Mouse (Mus musculus) adrenal gland, postnatal 4 days (tissue): ENCODE measurements around the gene Pex13. TPM values are rescaled to one million over a fixed set of nuclear protein-coding genes. Genes with fewer than 3 reads are reported as not detected.

ENCODE experiments used
- DNase-seq, 2 experiments: peaks; one replicate each; pipeline ENCODE4 v3.0.0; 2021 to 2022; ENCODE audit warnings: low spot score in 2 of 2, mixed read lengths in 2 of 2
- long read RNA-seq, 2 experiments: library from polyadenylated mRNA; stranded (forward); transcript quantifications; one replicate each; pipeline ENCODE4 v2.0.0; 2021
- total RNA-seq, 2 experiments: library from RNA; stranded (reverse); gene quantifications; 2 replicates each; pipeline ENCODE4 v1.2.3; 2021

Gene Pex13
- 10 to 100 TPM; 46.0 to 60.7 TPM for total RNA-seq
- long read RNA-seq, experiment 1, full-length matches to known transcripts: 43 of 45 reads
- long read RNA-seq, experiment 1, partial matches to known transcripts: 1 of 45 reads
- long read RNA-seq, experiment 1, other reads (novel, unspliced or antisense): 1 of 45 reads
- long read RNA-seq, experiment 2, full-length matches to known transcripts: 113 of 125 reads
- long read RNA-seq, experiment 2, partial matches to known transcripts: 3 of 125 reads
- long read RNA-seq, experiment 2, other reads (novel, unspliced or antisense): 9 of 125 reads

- peak; percentile 83 to 86 for DNase-seq
Observed at GRCm38 (mm10) chr11:23665798-23666501, at the start of gene Pex13. Gene Pex13 (minus strand): TSS chr11:23665959.

DNA sequence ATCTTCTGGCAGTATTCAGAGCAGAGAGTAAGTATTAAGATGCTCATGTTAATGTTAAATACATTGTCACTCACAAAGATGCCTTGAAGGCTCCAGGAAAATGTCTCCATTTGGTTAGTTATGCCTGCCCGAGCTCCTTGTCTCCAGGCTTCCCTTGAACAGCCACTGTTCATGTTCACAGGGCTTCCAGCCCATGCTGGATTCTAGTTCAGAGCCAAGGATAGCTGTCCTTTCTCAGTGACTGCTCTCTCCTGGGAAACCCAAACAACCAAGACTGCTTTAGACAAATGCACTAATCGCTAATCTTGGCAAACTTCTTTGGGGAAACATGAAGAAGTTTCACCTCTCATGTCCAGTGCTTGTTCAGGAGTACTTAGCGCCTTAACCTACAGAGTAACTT, 46.5 kb upstream of the Pex13 start:
- no peak for DNase-seq

DNA sequence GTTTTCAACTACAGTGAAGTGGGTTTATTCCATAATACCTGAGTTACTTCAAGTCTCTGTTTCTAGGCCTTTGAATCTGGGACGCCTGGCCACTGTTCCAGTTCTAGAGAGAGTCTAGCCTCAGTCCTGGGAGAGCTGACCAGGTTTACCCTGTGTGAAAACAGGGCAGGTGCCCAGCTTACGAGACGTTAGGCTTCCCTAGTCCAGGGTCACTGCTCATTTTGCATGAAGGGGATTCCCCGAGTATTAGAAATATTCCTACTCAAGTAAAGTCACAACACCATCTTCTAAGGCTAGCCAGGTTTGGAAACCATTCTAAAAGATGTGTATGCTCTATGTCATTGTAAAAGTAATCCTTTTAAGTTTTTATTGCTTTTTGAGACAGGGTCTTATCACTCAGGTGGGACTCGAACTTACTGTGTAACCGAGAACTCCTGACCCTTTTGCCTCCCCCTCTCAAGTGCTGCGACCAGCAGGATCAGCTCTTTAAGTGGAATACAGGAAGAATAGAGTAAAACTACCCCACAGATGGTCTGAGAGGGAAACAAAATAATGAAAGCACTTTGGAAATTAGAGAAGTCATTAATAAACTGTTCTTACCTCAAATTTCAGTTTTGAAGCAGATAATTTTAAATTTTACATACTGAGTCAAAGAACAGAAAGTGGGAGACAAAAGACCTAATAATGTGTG, 39.0 kb upstream of the Pex13 start:
- DNase-seq: no peak

DNA sequence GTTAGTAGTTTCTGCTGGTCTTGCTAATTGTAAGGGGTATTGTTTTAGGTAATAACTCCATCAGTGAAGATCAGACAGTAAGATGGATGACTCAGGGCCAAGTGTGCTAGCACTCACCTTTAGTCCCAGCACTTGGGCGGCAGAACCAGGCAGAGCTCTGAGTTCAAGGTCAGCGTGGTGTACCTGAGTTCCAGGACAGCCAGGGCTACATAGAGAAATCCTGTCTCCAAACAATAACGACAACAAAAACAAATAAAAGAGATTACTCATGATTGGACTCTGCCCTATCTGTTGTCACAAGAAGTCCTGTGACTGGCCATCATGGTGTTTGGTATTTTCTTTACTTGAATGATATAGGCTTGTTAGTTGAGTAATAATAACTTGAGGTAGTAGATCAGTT, 36.1 kb upstream of the Pex13 start:
- no peak for DNase-seq

GRCm38 (mm10) chr11:23699414-23700095, 33.8 kb upstream of the Pex13 start:
- DNase-seq: no peak

DNA sequence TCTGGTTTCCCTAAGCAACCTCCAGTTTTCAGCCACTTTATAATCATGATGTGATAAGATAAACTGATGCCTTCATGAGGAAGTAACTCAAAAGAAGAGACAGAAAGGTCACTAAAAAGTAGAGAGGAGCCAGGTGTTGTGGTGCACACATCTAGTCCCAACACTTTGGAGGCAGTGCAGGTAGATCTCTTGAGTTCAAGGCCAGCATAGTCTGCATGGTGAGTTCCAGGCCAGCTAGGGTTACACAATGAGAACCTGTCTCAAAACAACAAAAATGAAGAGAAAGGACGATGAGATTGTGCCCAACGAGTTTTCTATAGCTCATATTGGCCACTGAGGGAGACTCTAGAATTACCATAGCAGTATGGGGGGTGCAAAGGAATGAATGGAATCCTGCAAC, 32.8 kb upstream of the Pex13 start:
- DNase-seq: no peak

GRCm38 (mm10) chr11:23695847-23696246, 30.1 kb upstream of the Pex13 start:
- no peak for DNase-seq

DNA sequence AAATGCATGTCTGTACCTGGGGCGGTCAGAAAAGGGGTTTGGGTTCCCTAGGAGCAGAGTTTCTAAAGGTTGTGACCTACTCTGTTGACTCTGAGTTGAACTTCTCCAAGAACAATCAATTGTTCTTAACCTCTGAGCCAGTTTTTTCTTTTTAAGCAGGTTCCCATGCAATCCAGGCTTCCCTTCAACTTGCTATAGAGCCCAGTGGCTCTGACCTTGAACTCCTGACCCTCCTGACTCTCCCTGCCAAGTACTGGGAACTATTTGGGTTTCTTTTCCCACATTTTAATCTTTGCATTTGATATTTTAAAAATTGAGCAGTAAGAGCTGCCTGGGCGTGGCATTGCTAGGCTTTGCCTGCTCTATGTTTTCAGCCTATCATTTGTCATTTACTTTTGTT, 27.5 kb upstream of the Pex13 start:
- no peak for DNase-seq

DNA sequence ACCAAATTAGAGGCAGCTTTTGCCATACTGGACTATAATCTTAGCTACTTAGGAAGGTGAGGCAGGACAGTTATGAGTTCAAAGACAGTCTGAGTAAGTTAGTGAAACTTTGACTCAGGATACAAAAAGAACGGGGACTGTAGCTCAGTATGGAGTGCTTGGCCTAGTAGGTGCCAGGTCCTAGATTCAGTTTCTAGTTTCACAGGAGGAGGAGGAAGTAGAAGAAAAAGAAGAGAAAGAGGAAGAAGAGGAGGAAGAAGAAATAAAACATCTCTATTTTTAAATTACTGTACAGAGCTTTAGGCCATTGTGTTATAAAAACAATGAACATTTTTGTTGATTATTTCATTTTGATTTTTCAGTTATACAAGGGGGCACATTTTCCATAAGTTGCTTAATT, 22.3 kb upstream of the Pex13 start:
- DNase-seq: no peak

GRCm38 (mm10) chr11:23686671-23687070, 20.9 kb upstream of the Pex13 start:
- DNase-seq: no peak

- DNase-seq: no peak
Observed at GRCm38 (mm10) chr11:23682561-23682960, 16.8 kb upstream of the Pex13 start.

DNA sequence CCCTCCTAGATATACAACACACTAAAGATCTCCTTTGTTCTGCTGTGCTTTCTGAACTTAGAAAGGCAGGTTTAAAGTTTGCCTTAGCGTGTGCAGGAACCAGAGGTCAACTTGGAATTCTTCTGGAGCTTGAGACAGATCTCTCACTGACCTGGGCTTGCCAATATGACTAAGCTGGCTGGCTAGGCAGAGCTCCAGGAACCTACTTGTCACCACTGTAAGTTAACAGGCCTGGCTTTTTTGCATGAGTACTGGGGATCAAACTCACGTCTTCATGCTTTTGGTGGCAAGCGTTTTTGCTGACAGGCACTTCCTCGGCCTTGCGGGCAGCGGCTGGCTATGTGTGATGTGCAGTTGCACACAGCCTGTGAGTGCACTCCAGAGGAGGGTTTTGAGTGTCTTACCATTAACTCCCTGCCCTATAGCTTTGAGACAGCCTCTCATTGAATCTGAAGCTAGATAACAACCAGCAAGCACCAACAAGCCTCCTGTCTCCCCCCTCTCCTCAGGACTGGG, 14.7 kb upstream of the Pex13 start:
- no peak for DNase-seq

DNA sequence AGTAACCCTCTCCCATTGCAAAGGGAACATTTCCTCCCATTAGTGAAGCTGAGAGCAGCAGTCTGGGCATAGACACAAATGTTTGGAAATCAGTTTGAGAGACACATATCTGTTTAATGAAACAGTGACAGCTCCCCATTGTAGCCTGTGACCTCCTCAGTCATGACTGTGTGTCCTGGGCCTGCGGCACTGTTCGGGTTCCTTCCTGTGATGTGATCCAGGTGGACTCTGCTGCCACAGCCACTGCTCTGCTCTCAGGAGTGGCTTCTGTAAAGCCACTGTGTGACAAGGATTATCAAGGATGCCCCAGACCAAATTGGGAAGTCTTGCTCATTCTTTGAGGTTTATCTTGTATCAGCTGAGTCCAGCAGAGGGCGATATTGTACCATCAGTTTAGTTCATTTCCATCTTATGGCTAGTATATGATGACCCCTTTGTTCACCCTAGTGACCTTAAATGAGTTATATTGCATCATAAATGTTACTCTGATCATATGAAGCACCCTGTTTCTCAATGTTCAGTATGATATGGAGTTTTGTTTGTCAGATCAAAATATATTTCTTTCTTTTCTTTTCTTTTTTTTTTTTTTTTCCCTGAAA, 13.4 kb upstream of the Pex13 start:
- DNase-seq: no peak

DNA sequence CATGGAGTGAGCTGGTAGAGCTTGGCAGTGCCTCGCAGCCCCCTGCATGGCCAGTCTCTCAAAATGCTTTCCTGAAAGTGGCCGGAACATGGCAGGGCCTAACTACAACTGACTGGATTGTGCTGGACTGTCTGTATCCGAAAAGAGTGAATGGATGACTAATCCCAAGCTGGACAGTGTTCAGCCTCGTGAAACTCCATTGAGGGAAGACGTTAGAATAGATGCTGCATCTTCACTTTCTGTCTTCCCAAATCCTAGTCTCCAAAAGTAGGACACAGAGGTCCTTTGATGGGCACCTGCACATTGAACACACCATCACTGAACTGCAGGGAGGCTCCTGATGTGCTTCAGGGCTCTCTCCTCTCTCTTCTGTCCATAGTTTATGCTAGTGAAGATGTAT, 10.3 kb upstream of the Pex13 start:
- DNase-seq: no peak

- DNase-seq: no peak
Observed at GRCm38 (mm10) chr11:23672256-23672749, 6.5 kb upstream of the Pex13 start.

DNA sequence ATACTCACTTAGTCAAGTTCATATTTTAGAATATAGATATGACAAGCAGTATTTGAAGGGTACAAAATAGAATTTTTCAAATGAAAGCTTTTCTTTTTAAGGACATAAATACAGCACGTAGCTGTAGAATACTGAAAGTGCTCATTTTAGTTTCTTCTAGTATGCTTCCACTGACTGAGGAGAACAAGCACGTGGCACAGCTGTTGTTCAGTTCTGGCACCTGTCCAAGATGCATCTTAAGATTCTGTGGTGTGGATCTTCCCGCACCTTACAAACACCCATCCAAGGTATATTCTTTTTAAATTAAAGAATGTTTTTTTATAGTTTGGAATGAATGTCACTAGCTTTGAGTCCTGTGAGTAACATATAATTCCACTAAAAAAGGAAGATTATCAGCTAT, 1.4 kb upstream of the Pex13 start:
- DNase-seq: no peak

DNA sequence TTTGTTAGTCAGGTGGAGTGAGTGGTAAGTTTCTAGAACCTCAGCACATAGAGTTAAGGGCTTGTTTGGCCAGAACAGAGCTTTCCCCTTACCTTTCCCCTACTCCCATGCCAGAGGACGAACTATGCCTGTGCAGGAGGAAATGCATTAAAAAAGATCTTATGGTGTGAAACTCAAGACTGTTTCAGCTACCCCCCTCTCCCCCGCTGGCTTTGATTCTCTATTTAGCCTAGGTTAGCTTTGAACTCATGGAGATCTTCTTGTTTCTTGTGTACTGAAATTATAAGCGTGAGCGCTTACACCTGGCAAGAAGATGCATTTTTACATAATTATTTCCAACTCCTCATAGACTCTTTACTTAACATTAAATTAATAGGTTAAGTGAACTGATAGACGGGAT, 767 bp upstream of the Pex13 start:
- no peak for DNase-seq

DNA sequence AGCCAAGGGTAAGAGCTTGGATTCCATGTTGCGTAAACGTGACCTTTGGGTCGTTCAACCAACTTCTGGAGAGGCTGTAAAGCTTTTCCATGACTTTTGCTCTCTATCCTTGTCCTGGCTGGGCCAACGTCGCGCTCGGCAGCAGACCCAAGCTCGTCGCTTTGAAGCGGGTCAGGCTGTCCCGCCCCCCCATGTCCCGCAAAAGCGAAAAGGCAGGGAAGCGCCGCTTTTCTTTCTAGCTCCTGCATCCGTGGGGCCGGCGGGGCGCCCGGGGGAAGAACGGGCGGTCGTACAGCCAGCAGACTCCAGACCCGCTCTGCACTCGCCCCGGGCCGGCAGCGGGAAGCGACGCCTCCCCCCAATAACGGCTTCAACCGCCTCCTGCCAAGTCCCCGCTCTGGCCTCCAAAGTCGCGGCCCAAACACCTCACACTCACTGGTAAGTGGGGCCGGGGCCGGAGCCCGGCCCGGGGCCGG, 410 bp downstream of the Pex13 start, which contains the start of gene Pus10:
TSS of gene Pus10 (plus strand) at position 364 of the 476 bp plus-strand sequence.
- peak in 1 of 2 experiments; percentile 25 for DNase-seq

DNA sequence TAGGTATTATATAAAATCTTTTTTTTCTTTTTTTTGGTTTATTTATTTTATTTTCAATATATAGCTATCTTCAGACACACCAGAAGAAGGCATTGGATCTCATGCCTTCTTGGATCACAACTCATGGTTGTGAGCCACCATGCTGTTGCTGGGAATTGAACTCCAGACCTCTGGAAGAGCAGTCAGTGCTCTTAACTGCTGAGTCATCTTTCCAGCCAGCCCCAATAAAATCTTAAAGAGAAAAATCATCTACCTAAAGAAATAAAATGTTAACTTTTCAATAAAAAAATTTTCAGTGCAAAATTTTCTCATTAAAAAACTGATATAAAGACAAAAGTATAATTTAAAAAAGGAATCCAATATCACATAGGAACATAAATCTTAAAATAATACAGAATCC, 1.5 kb downstream of the Pex13 start:
- no peak for DNase-seq

DNA sequence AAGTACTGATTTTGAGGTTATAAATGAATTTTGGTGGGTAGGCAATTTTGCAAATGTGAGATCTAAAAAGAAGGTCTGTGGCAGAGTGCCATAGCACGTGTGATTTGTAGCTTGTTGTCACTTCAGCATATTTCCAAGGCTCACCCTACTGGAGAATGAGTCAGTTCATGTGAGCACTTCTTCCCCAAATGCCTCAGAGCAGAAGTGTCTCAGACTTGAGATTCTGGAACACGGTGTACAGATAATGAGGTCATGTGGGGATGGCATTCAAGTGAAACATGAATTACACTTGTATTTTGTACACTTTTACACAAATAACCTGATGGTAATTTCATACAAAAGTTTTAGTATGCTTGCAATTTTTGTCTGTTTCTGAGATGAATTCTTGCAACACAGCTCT, 8.0 kb downstream of the Pex13 start:
- no peak for DNase-seq

- no peak for DNase-seq
Observed at GRCm38 (mm10) chr11:23653666-23654065, 12.1 kb downstream of the Pex13 start.
